Mouse (Mus musculus) CD4-positive, CD25-positive, alpha-beta regulatory T cell, adult 4 months (primary cell): ENCODE results near the gene Cinp. TPM values are rescaled to one million over a fixed set of nuclear protein-coding genes. Genes with fewer than 3 reads are reported as not detected.

Experiments
- ATAC-seq: one replicate; pipeline ENCODE4 v1.8.0; 2017
- polyA plus RNA-seq, 2 experiments: library from polyadenylated mRNA; unstranded; fragments of 100-300 nt; shearing (Covaris generic); gene quantifications; one replicate each; pipeline ENCODE4 v1.2.1; 2017

The Cinp gene
- polyA plus RNA-seq, 2 experiments from 2014 or later = 37.3 to 44.2 TPM

GRCm38 (mm10) chr12:110830293-110831024 is 58.5 kb downstream of the Cinp start:
- no peak for ATAC-seq

- no peak for ATAC-seq
Measured at GRCm38 (mm10) chr12:110828908-110829307, 60.0 kb downstream of the Cinp start.

Other genes with a start within 250 kb of the Cinp start
- gene 1700001K19Rik, start 206.5 kb downstream of the Cinp start, polyA plus RNA-seq = under 1 TPM in 1 of 2 experiments, not detected in 1; 0.70 TPM
- 100 to 1,000 TPM; 140 to 181 TPM for gene Hsp90aa1, start 186.4 kb downstream of the Cinp start, polyA plus RNA-seq
- 10 to 100 TPM; 30.2 to 34.0 TPM for gene Wdr20, start 151.2 kb downstream of the Cinp start, polyA plus RNA-seq
- under 1 TPM; 0.24 to 0.63 TPM for gene Mok, start 48.2 kb downstream of the Cinp start, polyA plus RNA-seq
- 1 to 10 TPM; 2.4 to 2.8 TPM for gene Zfp839, start 38.9 kb downstream of the Cinp start, polyA plus RNA-seq
- gene Tecpr2, start 119 bp upstream of the Cinp start, polyA plus RNA-seq = 1 to 10 TPM; 1.3 to 1.6 TPM
- 1 to 10 TPM in 1 of 2 experiments, under 1 TPM in 1; 0.32 to 1.2 TPM for gene Ankrd9, start 89.9 kb upstream of the Cinp start, polyA plus RNA-seq
- 10 to 100 TPM; 11.7 to 16.0 TPM for gene Rcor1, start 150.2 kb upstream of the Cinp start, polyA plus RNA-seq